Mouse (Mus musculus): ENCODE results near the gene Ap5b1. TPM values are rescaled to one million over a fixed set of nuclear protein-coding genes. Genes with fewer than 3 reads are reported as not detected.

Ap5b1 gene
- 16.9 and 32.7 TPM in 2 replicates for polyA plus RNA-seq (2012; ENCODE audit: low replicate concordance)

GRCm38 (mm10) chr19:5567534-5568469 is at the start of gene Ap5b1:
Gene Ap5b1 (plus strand): TSS chr19:5568025.

GRCm38 (mm10) chr19:5560457-5561041 is 7.3 kb upstream of the Ap5b1 start, which contains the start of gene Ovol1:
Gene Ovol1 (minus strand): TSS chr19:5560646.

GRCm38 (mm10) chr19:5601752-5602541 is 34.1 kb downstream of the Ap5b1 start, which contains the start of gene Rnaseh2c:
Gene Rnaseh2c (plus strand): TSS chr19:5601873.

GRCm38 (mm10) chr19:5609547-5610404 is 42.0 kb downstream of the Ap5b1 start, which contains the start of gene Kat5:
Gene Kat5 (minus strand): TSS chr19:5610237.

Other genes with a start within 250 kb of the Ap5b1 start
- not detected in 2 replicates for gene Catsper1, start 232.3 kb upstream of the Ap5b1 start, polyA plus RNA-seq (2012; ENCODE audit: low replicate concordance)
- not detected in 2 replicates for gene Cst6, start 218.5 kb upstream of the Ap5b1 start, polyA plus RNA-seq (2012; ENCODE audit: low replicate concordance)
- 27.6 and 41.9 TPM in 2 replicates for gene Eif1ad, start 201.3 kb upstream of the Ap5b1 start, polyA plus RNA-seq (2012; ENCODE audit: low replicate concordance)
- 57.6 and 104 TPM in 2 replicates for gene Banf1, start 200.9 kb upstream of the Ap5b1 start, polyA plus RNA-seq (2012; ENCODE audit: low replicate concordance)
- gene Sart1, start 179.3 kb upstream of the Ap5b1 start, polyA plus RNA-seq (2012; ENCODE audit: low replicate concordance) = 72.0 and 110 TPM in 2 replicates
- not detected in 2 replicates for gene Tsga10ip, start 165.5 kb upstream of the Ap5b1 start, polyA plus RNA-seq (2012; ENCODE audit: low replicate concordance)
- 179 and 311 TPM in 2 replicates for gene Drap1, start 143.0 kb upstream of the Ap5b1 start, polyA plus RNA-seq (2012; ENCODE audit: low replicate concordance)
- gene AI837181, start 142.9 kb upstream of the Ap5b1 start, polyA plus RNA-seq (2012; ENCODE audit: low replicate concordance) = 69.5 and 77.3 TPM in 2 replicates
- gene Fosl1, start 120.5 kb upstream of the Ap5b1 start, polyA plus RNA-seq (2012; ENCODE audit: low replicate concordance) = 22.9 and 39.9 TPM in 2 replicates
- gene Ccdc85b, start 110.1 kb upstream of the Ap5b1 start, polyA plus RNA-seq (2012; ENCODE audit: low replicate concordance) = 11.4 and 13.8 TPM in 2 replicates
- 11.1 and 197 TPM in 2 replicates for gene Fibp, start 107.4 kb upstream of the Ap5b1 start, polyA plus RNA-seq (2012; ENCODE audit: low replicate concordance)
- gene Ctsw, start 99.5 kb upstream of the Ap5b1 start, polyA plus RNA-seq (2012; ENCODE audit: low replicate concordance) = 0.34 and 1.2 TPM in 2 replicates
- 0.91 and 1.5 TPM in 2 replicates for gene Efemp2, start 94.1 kb upstream of the Ap5b1 start, polyA plus RNA-seq (2012; ENCODE audit: low replicate concordance)
- 58.4 and 60.0 TPM in 2 replicates for gene Mus81, start 79.6 kb upstream of the Ap5b1 start, polyA plus RNA-seq (2012; ENCODE audit: low replicate concordance)
- gene Cfl1, start 77.6 kb upstream of the Ap5b1 start, polyA plus RNA-seq (2012; ENCODE audit: low replicate concordance) = 2,530 and 3,476 TPM in 2 replicates
- 0.35 and 0.47 TPM in 2 replicates for gene 1700020D05Rik, start 64.2 kb upstream of the Ap5b1 start, polyA plus RNA-seq (2012; ENCODE audit: low replicate concordance)
- gene Snx32, start 57.5 kb upstream of the Ap5b1 start, polyA plus RNA-seq (2012; ENCODE audit: low replicate concordance) = 4.1 and 8.2 TPM in 2 replicates
- not detected in 2 replicates for gene Ovol1, start 7.4 kb upstream of the Ap5b1 start, polyA plus RNA-seq (2012; ENCODE audit: low replicate concordance)
- gene Rnaseh2c, start 33.8 kb downstream of the Ap5b1 start, polyA plus RNA-seq (2012; ENCODE audit: low replicate concordance) = 248 and 435 TPM in 2 replicates
- 46.4 and 73.1 TPM in 2 replicates for gene Kat5, start 42.2 kb downstream of the Ap5b1 start, polyA plus RNA-seq (2012; ENCODE audit: low replicate concordance)
- 61.2 and 268 TPM in 2 replicates for gene Rela, start 69.5 kb downstream of the Ap5b1 start, polyA plus RNA-seq (2012; ENCODE audit: low replicate concordance)
- 361 and 570 TPM in 2 replicates for gene Sipa1, start 95.7 kb downstream of the Ap5b1 start, polyA plus RNA-seq (2012; ENCODE audit: low replicate concordance)
- gene Map3k11, start 120.7 kb downstream of the Ap5b1 start, polyA plus RNA-seq (2012; ENCODE audit: low replicate concordance) = 157 and 178 TPM in 2 replicates
- 468 and 751 TPM in 2 replicates for gene Pcnx3, start 120.9 kb downstream of the Ap5b1 start, polyA plus RNA-seq (2012; ENCODE audit: low replicate concordance)
- gene Kcnk7, start 136.3 kb downstream of the Ap5b1 start, polyA plus RNA-seq (2012; ENCODE audit: low replicate concordance) = 1.1 and 3.7 TPM in 2 replicates
- 268 and 413 TPM in 2 replicates for gene Ehbp1l1, start 158.3 kb downstream of the Ap5b1 start, polyA plus RNA-seq (2012; ENCODE audit: low replicate concordance)
- 41.3 and 119 TPM in 2 replicates for gene Fam89b, start 161.6 kb downstream of the Ap5b1 start, polyA plus RNA-seq (2012; ENCODE audit: low replicate concordance)
- 2.3 and 4.5 TPM in 2 replicates for gene Ltbp3, start 172.9 kb downstream of the Ap5b1 start, polyA plus RNA-seq (2012; ENCODE audit: low replicate concordance)
- gene Scyl1, start 203.4 kb downstream of the Ap5b1 start, polyA plus RNA-seq (2012; ENCODE audit: low replicate concordance) = 56.3 and 57.0 TPM in 2 replicates